8 mouse cellular contexts compared by ENCODE assay signal in genomic region chr17:17792578-17792977, GRCm38 (mm10). TPM values are rescaled to one million over a fixed set of nuclear protein-coding genes. Genes with fewer than 3 reads are reported as not detected.
DNase-seq lines count a peak whose midpoint lies in the region; ATAC-seq and TF ChIP-seq lines count a peak whose summit lies in the region.

No protein-coding gene starts in this region.

- H3K4me1 ChIP-seq in forebrain, postnatal 0 days (ENCODE audit: insufficient read depth), result no peaks in the 10 kb centered on the region
- H3K4me1 ChIP-seq in forebrain, embryonic 10.5 days, result peaks cover 6% of the 10 kb centered on the region

- no peak overlapping the region for H3K4me2 ChIP-seq in forebrain, postnatal 0 days (ENCODE audit: low read depth)

- no peaks in the 10 kb centered on the region for H3K36me3 ChIP-seq in forebrain, postnatal 0 days (ENCODE audit: insufficient read depth)
- H3K36me3 ChIP-seq in forebrain, embryonic 10.5 days (replicated peaks), result no peaks in the 10 kb centered on the region

- DNase-seq in forebrain, postnatal 0 days, result peak; percentile 11
- DNase-seq in forebrain, embryonic 10.5 days (ENCODE audit: extremely low spot score, low spot score), result no peak
- DNase-seq in 3T3-L1 (ENCODE audit: low read depth, low spot score), result peak; percentile 97
- peak; percentile 80 to 81 for DNase-seq in cerebellum, postnatal 10 days
- DNase-seq in left cerebral cortex, postnatal 25 days (ENCODE audit: low spot score in 2 of 2), result peak; percentile 9 to 72
- peak; percentile 35 for DNase-seq in telencephalon, adult 2 months (ENCODE audit: low read depth, low spot score)
- DNase-seq in gastrocnemius, postnatal 25 days, result no peak

- no peak overlapping the region for H3K27ac ChIP-seq in forebrain, postnatal 0 days (ENCODE audit: low read depth, low read length)
- H3K27ac ChIP-seq in forebrain, embryonic 10.5 days, result no peak overlapping the region

- H3K27me3 ChIP-seq in forebrain, postnatal 0 days (ENCODE audit: insufficient read depth, low read length), result no peaks in the 10 kb centered on the region
- no peaks in the 10 kb centered on the region for H3K27me3 ChIP-seq in forebrain, embryonic 10.5 days (ENCODE audit: poor library complexity, severe bottlenecking)

- H3K9ac ChIP-seq in forebrain, postnatal 0 days, result no peak overlapping the region

- intact Hi-C loops in left cerebral cortex, postnatal 25 days (cut with DNase I), result no loop called here

- no peak overlapping the region for H3K4me3 ChIP-seq in forebrain, postnatal 0 days (ENCODE audit: low read depth, low read length)
- H3K4me3 ChIP-seq in forebrain, embryonic 10.5 days, result no peak overlapping the region

- TF ChIP-seq CTCF in forebrain, postnatal 0 days (IDR thresholded peaks at IDR 0.05; ENCODE audit: low read depth), result no peak

- no peaks in the 10 kb centered on the region for H3K9me3 ChIP-seq in forebrain, postnatal 0 days (ENCODE audit: low read length)
- H3K9me3 ChIP-seq in forebrain, embryonic 10.5 days, result no peaks in the 10 kb centered on the region

- WGBS in forebrain, postnatal 0 days, result 52% methylated on average over 1 of the region's 1 CpGs
- WGBS in forebrain, embryonic 10.5 days, result 50% methylated on average over 1 of the region's 1 CpGs

- peak; percentile 14; the same call in 1 of the 2 replicates for ATAC-seq in forebrain, postnatal 0 days
- no peak for ATAC-seq in activated CD4-positive, CD25-positive, alpha-beta regulatory T cell, adult 4 months

RNA-seq across cellular contexts. Expression of gene Spaca6, which starts 34.4 kb away (rescaled TPM):
- 18.5 and 20.8 TPM in 2 replicates for total RNA-seq in forebrain, postnatal 0 days (2014; rRNA removed)
- 5.1 and 10.7 TPM in 2 replicates for polyA plus RNA-seq in forebrain, postnatal 0 days (2015; fragmentation: Nextera tagmentation; extraction: Ambion mirVana)
- polyA plus RNA-seq in forebrain, embryonic 10.5 days (2016; fragmentation: Nextera tagmentation; extraction: Ambion mirVana), result 51.0 and 53.7 TPM in 2 replicates
- total RNA-seq in left cerebral cortex, postnatal 25 days (2021), result 10 to 100 TPM; 68.8 to 86.7 TPM
- total RNA-seq in gastrocnemius, postnatal 25 days (2021), result 10 to 100 TPM in 1 of 2 experiments, 1 to 10 TPM in 1; 7.0 to 15.8 TPM
- polyA plus RNA-seq in activated CD4-positive, CD25-positive, alpha-beta regulatory T cell, adult 4 months (2017; shearing (Covaris generic)), result 1 to 10 TPM; 5.1 to 6.2 TPM

Comparison
In these comparisons a context has a peak if more than half of its experiments do, and no peak if none do; other contexts are left out.
1. DNase-seq: peak in forebrain, postnatal 0 days (single experiment), 3T3-L1 (single experiment), cerebellum, postnatal 10 days (2 of 2), left cerebral cortex, postnatal 25 days (2 of 2) and telencephalon, adult 2 months (single experiment); none in forebrain, embryonic 10.5 days (single experiment) and gastrocnemius, postnatal 25 days (single experiment).